Mouse (Mus musculus) megakaryocyte, embryonic 14.5 days (primary cell): ENCODE measurements around the gene Ltn1. TPM values are rescaled to one million over a fixed set of nuclear protein-coding genes. Genes with fewer than 3 reads are reported as not detected.
A peak's percentile ranks its signal among the peaks of the same experiment; 100 is the strongest.

Experiments
- H3K27me3 ChIP-seq: replicated peaks from 2 replicates; pipeline ENCODE3; 2012; ENCODE audit warnings: inconsistent platforms
- H3K36me3 ChIP-seq: replicated peaks from 2 replicates; pipeline ENCODE3; 2012; ENCODE audit warnings: low read length, inconsistent platforms, mixed read lengths
- H3K4me1 ChIP-seq: 2 replicates; pipeline ENCODE4 v1.6.1; 2012; ENCODE audit warnings: inconsistent platforms
- H3K4me3 ChIP-seq: replicated peaks from 2 replicates; pipeline ENCODE3; 2012; ENCODE audit warnings: moderate library complexity, mild to moderate bottlenecking, inconsistent platforms
- H3K9me3 ChIP-seq: 2 replicates; pipeline ENCODE4 v1.6.1; 2012; ENCODE audit warnings: inconsistent platforms
- FLI1 ChIP-seq: IDR thresholded peaks from 2 replicates; pipeline ENCODE4 v1.6.1; 2012; ENCODE audit warnings: low read length, inconsistent platforms, mixed read lengths
- GATA1 ChIP-seq: IDR thresholded peaks from 3 replicates; pipeline ENCODE4 v1.6.1; 2012; ENCODE audit warnings: mixed read lengths, low read length, inconsistent platforms, borderline replicate concordance
- polyA plus RNA-seq: library from polyadenylated mRNA; stranded (reverse); fragments of >175 nt; gene quantifications from 2 replicates; pipeline ENCODE4 v1.2.3, GENCODE M21; 2012; ENCODE audit warnings: low replicate concordance; ENCODE audit not compliant: insufficient read depth

The Ltn1 gene
- polyA plus RNA-seq, 1 experiment: 0.47 TPM

GRCm38 (mm10) chr16:87405001-87405400 lies 27.4 kb downstream of the Ltn1 start:
- Histone ChIP-seq H3K4me1 (peaks cover 7% of the 10 kb centered on the region; the same call in 1 of the 2 replicates), H3K27me3 (no peaks in the 10 kb centered on the region), H3K4me3 (no peak overlapping the region), H3K9me3 (no peaks in the 10 kb centered on the region), H3K36me3 (peaks cover 96% of the 10 kb centered on the region)
- no peak for TF ChIP-seq GATA1
- TF ChIP-seq FLI1: no peak

DNA sequence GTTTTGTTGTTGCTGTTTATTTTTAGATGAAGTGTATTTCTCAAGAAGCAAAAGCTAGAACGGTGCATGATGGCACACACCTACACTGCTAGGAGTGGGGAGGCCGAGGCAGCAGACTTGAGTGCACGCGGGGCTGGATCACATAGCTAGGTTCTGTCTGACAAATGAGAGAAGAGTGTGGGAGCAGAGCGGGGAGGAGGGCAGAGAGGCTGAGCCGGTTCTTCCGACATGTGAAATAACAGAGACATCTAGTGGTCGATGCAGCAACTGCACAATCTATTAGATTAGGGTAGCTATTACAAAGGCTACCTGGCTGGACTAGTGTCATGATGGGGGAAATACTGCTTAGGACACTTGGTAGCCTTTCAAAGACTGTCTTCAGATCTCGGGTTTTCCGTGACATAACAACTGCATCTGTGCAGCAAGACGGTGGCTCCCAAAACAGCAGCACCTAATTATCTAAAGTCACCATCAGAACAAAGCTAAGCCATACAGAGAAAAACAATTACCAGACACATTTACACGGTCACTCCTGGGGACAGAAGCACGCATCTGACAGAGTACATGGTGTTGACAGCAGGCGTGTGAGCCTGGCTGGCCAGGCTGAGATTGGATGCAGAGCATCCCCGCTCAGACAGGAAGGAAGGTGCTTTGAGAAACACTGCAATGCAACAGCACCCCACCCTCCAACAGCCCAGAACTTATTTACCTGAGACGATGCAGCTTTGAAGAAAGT lies 38.4 kb downstream of the Ltn1 start:
- Histone ChIP-seq H3K36me3 (peaks cover 75% of the 10 kb centered on the region), H3K4me3 (no peak overlapping the region), H3K27me3 (no peaks in the 10 kb centered on the region), H3K4me1 (0 out of 2 replicates have a peak, but pooled peaks cover 4% of the 10 kb centered on the region), H3K9me3 (no peaks in the 10 kb centered on the region)
- TF ChIP-seq FLI1 (no peak), GATA1 (no peak)

- H3K4me3 ChIP-seq: no peak overlapping the region
Measured at GRCm38 (mm10) chr16:87387444-87387977, 44.9 kb downstream of the Ltn1 start.

DNA sequence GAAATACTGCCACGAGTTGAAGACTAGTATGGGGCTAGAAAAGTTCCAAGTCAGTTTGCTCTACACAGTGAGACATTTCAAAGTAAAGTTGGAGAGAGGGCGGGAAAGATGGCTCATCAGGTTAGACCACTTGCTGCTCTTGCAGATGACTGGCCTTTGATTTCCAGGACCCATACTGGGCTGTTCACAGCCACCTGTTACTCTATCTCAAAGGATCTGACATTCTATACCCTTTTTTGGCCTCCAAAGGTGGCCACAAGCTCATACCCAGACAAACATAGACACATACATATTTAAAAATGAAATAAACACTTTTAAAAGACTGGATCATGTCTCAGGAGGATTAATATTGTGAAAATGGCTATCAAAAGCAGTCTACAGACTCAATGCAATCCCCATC lies 48.0 kb downstream of the Ltn1 start:
- H3K36me3 ChIP-seq: peaks cover 87% of the 10 kb centered on the region
- H3K4me3 ChIP-seq: no peak overlapping the region
- TF ChIP-seq FLI1 (no peak), GATA1 (no peak)
- no peaks in the 10 kb centered on the region for H3K9me3 ChIP-seq
- peaks cover 21% of the 10 kb centered on the region for H3K4me1 ChIP-seq
- H3K27me3 ChIP-seq: no peaks in the 10 kb centered on the region

More at GRCm38 (mm10) chr16:87387444-87387977, 44.9 kb downstream of the Ltn1 start:
- TF ChIP-seq GATA1 (no peak), FLI1 (no peak)
- peaks cover 22% of the 10 kb centered on the region for H3K4me1 ChIP-seq
- H3K27me3 ChIP-seq: no peaks in the 10 kb centered on the region
- H3K9me3 ChIP-seq: no peaks in the 10 kb centered on the region
- H3K36me3 ChIP-seq: peaks cover 69% of the 10 kb centered on the region

- H3K9me3 ChIP-seq: no peaks in the 10 kb centered on the region
- no peak for TF ChIP-seq GATA1
- TF ChIP-seq FLI1: no peak
- no peaks in the 10 kb centered on the region for H3K27me3 ChIP-seq
- H3K4me3 ChIP-seq: no peak overlapping the region
- peaks cover 15% of the 10 kb centered on the region for H3K4me1 ChIP-seq
- H3K36me3 ChIP-seq: peaks cover 87% of the 10 kb centered on the region
Measured at GRCm38 (mm10) chr16:87382996-87383395, 49.4 kb downstream of the Ltn1 start.

DNA sequence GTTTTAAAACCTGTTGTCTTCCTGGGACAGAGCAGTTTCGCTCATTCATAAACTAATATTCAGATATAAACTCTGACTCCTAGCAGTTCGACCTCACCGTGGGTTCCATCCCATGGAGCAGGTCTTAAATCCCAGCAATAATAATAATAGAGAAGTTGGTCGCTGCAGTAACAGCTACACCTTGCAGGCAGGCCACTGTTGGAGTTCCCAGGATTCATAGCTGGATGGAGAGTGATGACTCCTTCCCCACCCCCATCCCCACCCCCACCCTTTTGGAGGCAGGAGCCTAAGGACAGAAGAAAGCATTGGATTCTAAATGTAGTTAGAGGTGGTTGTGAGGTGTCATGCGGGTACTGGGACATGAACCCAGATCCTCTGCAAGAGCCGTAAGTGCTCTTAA lies 66.0 kb downstream of the Ltn1 start:
- Histone ChIP-seq H3K4me1 (no peaks in the 10 kb centered on the region), H3K4me3 (no peak overlapping the region), H3K36me3 (peaks cover 64% of the 10 kb centered on the region), H3K9me3 (no peaks in the 10 kb centered on the region), H3K27me3 (no peaks in the 10 kb centered on the region)
- no peak for TF ChIP-seq GATA1
- no peak for TF ChIP-seq FLI1

DNA sequence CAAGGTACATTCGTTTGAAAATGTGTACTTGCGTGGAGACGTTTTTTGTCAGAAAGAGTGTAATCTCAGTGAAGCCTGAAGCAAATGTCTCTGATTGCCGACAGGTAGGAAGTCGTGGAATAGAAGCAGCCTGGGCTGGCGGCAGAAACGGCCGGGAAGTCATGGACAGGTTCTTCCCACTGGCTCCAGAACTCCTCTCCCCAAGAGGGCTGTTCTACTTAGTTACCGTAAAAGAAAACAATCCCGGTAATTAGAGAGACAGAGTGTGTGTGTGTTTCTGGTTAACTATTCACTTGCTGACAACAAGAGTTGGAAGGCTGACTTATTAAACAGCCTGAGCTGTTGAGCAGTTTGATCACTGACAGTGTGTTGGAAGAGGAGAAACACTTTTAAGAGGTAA lies 66.4 kb downstream of the Ltn1 start:
- no peaks in the 10 kb centered on the region for H3K4me1 ChIP-seq
- no peaks in the 10 kb centered on the region for H3K27me3 ChIP-seq
- H3K9me3 ChIP-seq: no peaks in the 10 kb centered on the region
- H3K36me3 ChIP-seq: peaks cover 64% of the 10 kb centered on the region
- TF ChIP-seq GATA1 (no peak), FLI1 (no peak)
- no peak overlapping the region for H3K4me3 ChIP-seq

DNA sequence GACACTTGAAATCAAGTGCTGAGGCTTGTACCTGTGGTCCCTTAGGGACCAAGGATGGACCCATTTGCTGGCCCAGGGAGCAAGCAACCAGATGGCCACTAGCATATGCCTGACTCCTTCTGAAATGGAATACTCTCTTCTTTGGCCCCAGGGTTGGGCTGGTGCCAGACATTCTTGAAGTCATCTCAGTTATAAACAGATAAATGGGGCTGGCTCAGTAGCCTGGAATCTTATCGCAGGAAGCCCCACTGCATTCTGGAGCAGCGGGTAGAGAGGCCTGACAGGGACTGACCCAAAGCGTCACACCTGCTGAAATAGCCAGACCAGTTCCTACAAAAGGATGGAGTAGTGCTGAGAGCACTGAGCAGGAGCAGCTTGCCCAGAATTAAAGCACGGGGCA lies 68.2 kb downstream of the Ltn1 start:
- Histone ChIP-seq H3K36me3 (peaks cover 67% of the 10 kb centered on the region), H3K4me1 (no peaks in the 10 kb centered on the region), H3K4me3 (no peak overlapping the region), H3K27me3 (no peaks in the 10 kb centered on the region), H3K9me3 (no peaks in the 10 kb centered on the region)
- no peak for TF ChIP-seq FLI1
- TF ChIP-seq GATA1: no peak

DNA sequence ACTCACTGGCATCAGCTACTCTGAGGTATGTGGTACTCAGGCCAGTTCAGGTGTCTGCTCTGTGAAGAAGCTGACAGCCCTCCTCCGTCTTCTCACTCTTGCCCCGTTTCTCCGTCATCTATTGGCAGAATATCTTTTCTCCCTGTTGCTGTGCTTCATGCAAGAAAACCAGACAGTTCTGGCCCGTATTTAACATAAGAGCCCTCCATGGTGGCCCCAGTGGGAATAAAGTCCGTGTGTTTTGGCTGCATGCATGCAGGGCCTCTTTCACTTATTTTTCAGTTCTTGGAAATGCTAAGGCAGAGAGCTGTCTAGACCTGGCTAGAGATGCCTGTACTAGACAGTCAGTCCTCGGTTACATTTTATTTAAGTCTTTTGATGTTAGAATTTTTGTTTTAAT lies 72.3 kb downstream of the Ltn1 start:
- Histone ChIP-seq H3K27me3 (no peaks in the 10 kb centered on the region), H3K4me1 (no peaks in the 10 kb centered on the region), H3K36me3 (peaks cover 68% of the 10 kb centered on the region), H3K4me3 (no peak overlapping the region), H3K9me3 (no peaks in the 10 kb centered on the region)
- no peak for TF ChIP-seq FLI1
- TF ChIP-seq GATA1: no peak

GRCm38 (mm10) chr16:87354748-87355147 lies 77.7 kb downstream of the Ltn1 start:
- TF ChIP-seq GATA1 (no peak), FLI1 (no peak)
- peaks cover 30% of the 10 kb centered on the region for H3K36me3 ChIP-seq
- H3K4me1 ChIP-seq: peaks cover 6% of the 10 kb centered on the region; the same call in 1 of the 2 replicates
- no peaks in the 10 kb centered on the region for H3K27me3 ChIP-seq
- peaks cover 14% of the 10 kb centered on the region for H3K9me3 ChIP-seq
- peak overlapping the region; percentile 95 for H3K4me3 ChIP-seq

GRCm38 (mm10) chr16:87354075-87354583 lies 78.3 kb downstream of the Ltn1 start, which contains the start of gene N6amt1:
TSS of gene N6amt1 (plus strand) at chr16:87354185.
- peaks cover 26% of the 10 kb centered on the region for H3K36me3 ChIP-seq
- H3K4me3 ChIP-seq: peak within 1 kb of the TSS; percentile 95
- no peak for TF ChIP-seq GATA1
- peak; percentile 74; the same call in 1 of the 2 replicates for TF ChIP-seq FLI1
- peaks cover 6% of the 10 kb centered on the region; the same call in 1 of the 2 replicates for H3K4me1 ChIP-seq
- H3K9me3 ChIP-seq: peaks cover 14% of the 10 kb centered on the region
- no peaks in the 10 kb centered on the region for H3K27me3 ChIP-seq
